Mouse (Mus musculus): Measurements from ENCODE around the gene Vmn2r77. TPM values are rescaled to one million over a fixed set of nuclear protein-coding genes. Genes with fewer than 3 reads are reported as not detected.

Gene Vmn2r77
- polyA plus RNA-seq (2014; fragmentation: Illumina TruSeq; extraction: RNeasy Lipid Tissue Mini Kit (QIAGEN cat#74804); ENCODE audit: low read depth, low replicate concordance) = not detected

DNA sequence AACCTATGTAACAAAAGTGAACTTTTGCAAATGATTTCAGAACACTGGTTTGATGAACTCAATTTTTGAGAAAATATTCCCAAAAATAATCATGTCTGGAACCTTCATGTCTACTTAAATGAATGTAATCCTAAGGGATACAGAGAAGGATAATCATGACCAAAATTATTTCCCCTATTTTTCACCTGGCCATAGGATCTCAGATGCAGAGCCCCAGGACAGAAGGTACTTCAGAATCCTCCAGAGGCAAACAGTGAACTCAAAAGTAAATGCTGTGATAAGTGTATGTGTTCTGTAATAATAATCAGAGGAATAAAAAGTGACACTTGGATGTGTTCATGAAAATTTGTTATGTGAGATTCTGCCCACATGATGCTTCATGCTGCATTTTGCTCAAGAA, at the start of gene Vmn2r77:
Gene Vmn2r77, plus strand, starts transcription at position 301 of the 400 bp plus-strand sequence.

DNA sequence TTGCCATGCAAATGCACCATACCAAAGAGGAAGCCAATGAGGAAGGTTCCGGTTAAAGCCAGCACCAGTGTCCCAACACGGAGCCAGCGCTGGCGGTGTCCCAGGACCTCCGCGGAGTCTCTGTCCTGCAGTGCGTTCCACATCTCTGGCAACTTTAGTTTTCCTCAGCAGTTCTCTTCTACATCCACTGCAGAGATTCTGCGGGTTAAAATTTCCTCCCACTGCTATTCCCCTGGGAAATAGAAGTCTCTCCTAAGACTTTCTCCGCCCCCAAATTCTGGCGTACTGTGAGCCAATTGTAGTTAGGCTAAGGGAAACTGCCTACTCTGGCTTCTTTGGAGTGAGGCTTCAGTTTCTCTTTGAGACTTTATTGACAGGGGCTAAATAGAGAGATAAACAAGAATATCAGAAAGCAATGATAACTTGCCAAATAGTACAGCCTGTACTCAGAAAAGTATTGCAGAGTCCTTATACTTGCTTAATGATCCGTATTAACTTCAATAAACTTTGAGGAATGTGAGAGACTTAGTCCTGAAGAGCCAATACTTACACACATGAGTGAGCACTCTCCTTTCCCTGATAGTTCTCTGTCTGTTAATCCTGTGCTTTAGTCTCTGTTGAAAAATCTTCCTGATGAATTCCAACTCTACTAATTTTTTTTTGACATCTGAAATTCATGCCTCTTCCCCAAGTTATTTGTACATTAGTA, 19.1 kb upstream of the Vmn2r77 start, which contains the start of gene Folh1:
Gene Folh1, minus strand, starts transcription at position 327 of the 709 bp plus-strand sequence.

Other genes with a start within 250 kb of the Vmn2r77 start
- not detected for gene Olfr295, start 211.2 kb upstream of the Vmn2r77 start, polyA plus RNA-seq (2014; fragmentation: Illumina TruSeq; extraction: RNeasy Lipid Tissue Mini Kit (QIAGEN cat#74804); ENCODE audit: low read depth, low replicate concordance)
- gene Olfr294, start 178.4 kb upstream of the Vmn2r77 start, polyA plus RNA-seq (2014; fragmentation: Illumina TruSeq; extraction: RNeasy Lipid Tissue Mini Kit (QIAGEN cat#74804); ENCODE audit: low read depth, low replicate concordance) = not detected
- not detected for gene Olfr293, start 146.0 kb upstream of the Vmn2r77 start, polyA plus RNA-seq (2014; fragmentation: Illumina TruSeq; extraction: RNeasy Lipid Tissue Mini Kit (QIAGEN cat#74804); ENCODE audit: low read depth, low replicate concordance)
- gene Olfr292, start 106.7 kb upstream of the Vmn2r77 start, polyA plus RNA-seq (2014; fragmentation: Illumina TruSeq; extraction: RNeasy Lipid Tissue Mini Kit (QIAGEN cat#74804); ENCODE audit: low read depth, low replicate concordance) = not detected
- gene Folh1, start 19.1 kb upstream of the Vmn2r77 start, polyA plus RNA-seq (2014; fragmentation: Illumina TruSeq; extraction: RNeasy Lipid Tissue Mini Kit (QIAGEN cat#74804); ENCODE audit: low read depth, low replicate concordance) = 26.0 TPM
- not detected for gene Vmn2r78, start 120.1 kb downstream of the Vmn2r77 start, polyA plus RNA-seq (2014; fragmentation: Illumina TruSeq; extraction: RNeasy Lipid Tissue Mini Kit (QIAGEN cat#74804); ENCODE audit: low read depth, low replicate concordance)
- gene Vmn2r79, start 201.1 kb downstream of the Vmn2r77 start, polyA plus RNA-seq (2014; fragmentation: Illumina TruSeq; extraction: RNeasy Lipid Tissue Mini Kit (QIAGEN cat#74804); ENCODE audit: low read depth, low replicate concordance) = not detected

Measured in adipose tissue, adult 10 weeks (tissue).